Mouse (Mus musculus): ENCODE measurements around the gene 4930469K13Rik.

The 4930469K13Rik gene

GRCm38 (mm10) chr11:33944067-33944785 is 154.1 kb downstream of the 4930469K13Rik start:
- intact Hi-C loops (cut with DNase I): no loop called here

- intact Hi-C loops (cut with DNase I): no loop called here
These were observed 154.8 kb downstream of the 4930469K13Rik start for GRCm38 (mm10) chr11:33943565-33943964.

GRCm38 (mm10) chr11:33939456-33940113 is 158.8 kb downstream of the 4930469K13Rik start:
- intact Hi-C loops (cut with DNase I): no loop called here

GRCm38 (mm10) chr11:33938561-33939274 is 159.6 kb downstream of the 4930469K13Rik start:
- intact Hi-C loops (cut with DNase I): no loop called here

GRCm38 (mm10) chr11:33937641-33938040 is 160.7 kb downstream of the 4930469K13Rik start:
- intact Hi-C loops (cut with DNase I): no loop called here

- intact Hi-C loops (cut with DNase I): no loop called here
These were observed 164.1 kb downstream of the 4930469K13Rik start for GRCm38 (mm10) chr11:33934286-33934685.

GRCm38 (mm10) chr11:33932386-33933111 is 165.8 kb downstream of the 4930469K13Rik start:
- intact Hi-C loops (cut with DNase I): no loop called here

GRCm38 (mm10) chr11:33931836-33932385 is 166.4 kb downstream of the 4930469K13Rik start:
- intact Hi-C loops (cut with DNase I): no loop called here

- intact Hi-C loops (cut with DNase I): no loop called here
These were observed 168.9 kb downstream of the 4930469K13Rik start for GRCm38 (mm10) chr11:33929412-33929811.

- intact Hi-C loops (cut with DNase I): no loop called here
These were observed 169.7 kb downstream of the 4930469K13Rik start for GRCm38 (mm10) chr11:33928658-33929057.

- intact Hi-C loops (cut with DNase I): no loop called here
These were observed 170.5 kb downstream of the 4930469K13Rik start for GRCm38 (mm10) chr11:33927836-33928235.

- intact Hi-C loops (cut with DNase I): no loop called here
These were observed 171.0 kb downstream of the 4930469K13Rik start for GRCm38 (mm10) chr11:33927321-33927720.

GRCm38 (mm10) chr11:33926551-33926950 is 171.8 kb downstream of the 4930469K13Rik start:
- intact Hi-C loops (cut with DNase I): no loop called here

GRCm38 (mm10) chr11:33925778-33926177 is 172.6 kb downstream of the 4930469K13Rik start:
- intact Hi-C loops (cut with DNase I): no loop called here

Data from adrenal gland (tissue).